Mouse (Mus musculus): ENCODE measurements around the gene Evc. TPM values are rescaled to one million over a fixed set of nuclear protein-coding genes. Genes with fewer than 3 reads are reported as not detected.

The Evc gene
- polyA plus RNA-seq, 1 experiment from 2014 or later, result 5.1 TPM

DNA sequence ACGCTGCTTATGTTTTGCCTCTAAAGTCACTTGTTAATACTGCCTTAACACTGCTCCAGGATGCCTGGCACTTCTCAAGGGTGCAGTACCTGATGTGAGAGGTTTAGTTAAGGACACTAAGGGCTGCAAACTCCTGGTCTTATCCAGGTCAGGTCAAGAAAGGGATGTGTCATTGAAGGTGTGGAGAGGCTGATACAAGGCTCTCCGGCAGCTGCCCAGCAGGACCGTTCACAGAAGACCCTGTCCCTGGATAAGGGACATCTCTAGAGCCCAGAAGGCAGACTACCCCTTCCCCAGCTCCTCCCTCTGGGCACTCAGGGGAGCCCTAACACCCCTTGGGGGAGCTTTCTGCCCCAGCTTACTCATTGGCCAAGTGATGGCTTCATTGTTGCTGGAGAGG, 1.0 kb upstream of the Evc start:
- H3K4me1 ChIP-seq (replicated peaks), result peaks cover 36% of the 10 kb centered on the region
- H3K9me3 ChIP-seq, result no peaks in the 10 kb centered on the region
- 76% methylated on average over 3 of the region's 3 CpGs for WGBS
- no peaks in the 10 kb centered on the region for H3K36me3 ChIP-seq
- ATAC-seq (ENCODE audit: low FRiP score), result peak; percentile 30; the same call in 1 of the 2 replicates
- H3K4me3 ChIP-seq, result peak overlapping the region; percentile 51
- peak overlapping the region; percentile 82 for H3K4me2 ChIP-seq
- H3K9ac ChIP-seq, result peak overlapping the region; percentile 71; the same call in 1 of the 2 replicates
- peaks cover 28% of the 10 kb centered on the region for H3K27me3 ChIP-seq
- no peak overlapping the region for H3K27ac ChIP-seq

DNA sequence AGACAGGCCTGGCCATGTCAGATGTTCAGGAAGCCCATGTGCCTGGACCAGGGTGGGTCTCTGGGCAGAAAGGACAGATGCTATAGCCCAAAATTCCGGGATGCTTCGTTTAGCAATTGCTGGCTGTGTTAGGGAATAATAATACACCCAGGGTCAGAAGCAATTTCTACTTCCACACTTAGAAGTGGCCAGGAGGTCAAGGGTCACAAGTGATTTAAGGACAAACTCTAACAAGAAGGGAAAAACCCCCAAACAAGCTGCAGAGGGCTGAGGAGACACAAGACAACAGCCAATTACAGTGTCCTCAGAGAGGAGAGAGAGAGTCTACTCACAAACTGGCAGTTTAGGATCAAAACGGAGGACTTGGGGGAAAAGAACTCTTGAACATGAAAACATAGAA, 1.6 kb downstream of the Evc start:
- ATAC-seq (ENCODE audit: low FRiP score), result no peak
- 70% methylated on average over 3 of the region's 3 CpGs for WGBS

GRCm38 (mm10) chr5:37332066-37332465, 4.6 kb downstream of the Evc start:
- no peak overlapping the region for H3K4me3 ChIP-seq
- H3K36me3 ChIP-seq, result no peaks in the 10 kb centered on the region
- H3K9ac ChIP-seq, result no peak overlapping the region
- no peak overlapping the region for H3K27ac ChIP-seq
- ATAC-seq (ENCODE audit: low FRiP score), result no peak
- H3K27me3 ChIP-seq, result peaks cover 7% of the 10 kb centered on the region
- 82% methylated on average over 4 of the region's 4 CpGs for WGBS
- peaks cover 16% of the 10 kb centered on the region for H3K4me1 ChIP-seq (replicated peaks)
- H3K9me3 ChIP-seq, result no peaks in the 10 kb centered on the region
- no peak overlapping the region for H3K4me2 ChIP-seq

More for the DNA sequence above, 1.6 kb downstream of the Evc start:
- Histone ChIP-seq H3K27ac (no peak overlapping the region), H3K36me3 (no peaks in the 10 kb centered on the region), H3K9me3 (no peaks in the 10 kb centered on the region), H3K4me1 (replicated peaks) (peaks cover 36% of the 10 kb centered on the region), H3K4me3 (no peak overlapping the region), H3K4me2 (no peak overlapping the region), H3K9ac (no peak overlapping the region), H3K27me3 (peaks cover 28% of the 10 kb centered on the region)

DNA sequence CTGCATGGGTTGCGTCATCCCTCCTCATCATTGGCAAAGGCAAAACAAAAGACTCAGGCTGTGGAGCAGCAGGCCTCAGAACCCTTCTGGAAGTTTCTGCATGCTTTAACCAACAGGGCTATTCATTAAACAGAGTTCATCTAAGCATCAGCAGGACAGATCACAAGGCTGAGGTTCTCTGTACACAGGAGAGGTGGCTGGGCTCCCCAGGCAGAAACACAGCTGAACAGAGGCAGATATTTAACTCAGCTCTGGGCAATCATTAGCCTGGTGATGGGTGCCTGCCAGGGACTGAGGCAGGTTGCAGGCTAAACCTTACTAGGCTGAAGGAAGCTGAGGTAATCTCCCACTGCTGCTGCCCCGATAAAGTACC, 5.6 kb downstream of the Evc start:
- no peak overlapping the region for H3K4me2 ChIP-seq
- H3K9me3 ChIP-seq, result no peaks in the 10 kb centered on the region
- WGBS, result 91% methylated on average over 2 of the region's 2 CpGs
- H3K27me3 ChIP-seq, result peaks cover 5% of the 10 kb centered on the region; the same call in 1 of the 2 replicates
- H3K4me3 ChIP-seq, result no peak overlapping the region
- ATAC-seq (ENCODE audit: low FRiP score), result no peak
- no peak overlapping the region for H3K27ac ChIP-seq
- H3K4me1 ChIP-seq (replicated peaks), result peaks cover 6% of the 10 kb centered on the region
- H3K9ac ChIP-seq, result no peak overlapping the region
- peaks cover 5% of the 10 kb centered on the region; the same call in 1 of the 2 replicates for H3K36me3 ChIP-seq

GRCm38 (mm10) chr5:37330449-37331132, 6.1 kb downstream of the Evc start:
- Histone ChIP-seq H3K4me3 (no peak overlapping the region), H3K4me1 (replicated peaks) (peaks cover under 1% of the 10 kb centered on the region; the same call in 1 of the 2 replicates), H3K27me3 (no peaks in the 10 kb centered on the region), H3K27ac (no peak overlapping the region), H3K4me2 (no peak overlapping the region), H3K9me3 (no peaks in the 10 kb centered on the region), H3K9ac (no peak overlapping the region), H3K36me3 (peaks cover 11% of the 10 kb centered on the region)
- ATAC-seq (ENCODE audit: low FRiP score), result no peak
- 86% methylated on average over 8 of the region's 8 CpGs for WGBS

DNA sequence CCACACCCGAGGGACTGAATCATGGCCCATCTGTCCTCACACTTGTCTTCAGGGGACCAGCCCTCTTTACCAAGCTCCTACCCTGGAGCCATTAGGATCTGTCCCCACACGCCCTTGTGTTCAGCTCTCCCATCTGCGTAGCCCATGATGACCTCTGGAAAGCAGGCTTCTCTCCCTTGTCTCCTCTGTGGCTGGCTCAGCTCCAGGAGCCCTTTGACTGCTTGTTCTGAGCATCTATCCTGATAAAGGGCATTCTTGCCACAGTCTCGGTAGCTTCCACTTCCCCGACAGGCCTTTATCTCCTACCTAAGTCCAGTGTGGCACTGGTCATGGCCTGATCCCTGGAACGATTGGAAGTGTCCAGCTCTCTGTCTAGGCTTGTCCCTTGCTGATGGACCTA, 10.0 kb downstream of the Evc start:
- H3K27ac ChIP-seq, result no peak overlapping the region
- no peak overlapping the region for H3K4me2 ChIP-seq
- no peaks in the 10 kb centered on the region for H3K4me1 ChIP-seq (replicated peaks)
- ATAC-seq (ENCODE audit: low FRiP score), result no peak
- H3K9ac ChIP-seq, result no peak overlapping the region
- peaks cover 29% of the 10 kb centered on the region for H3K36me3 ChIP-seq
- H3K27me3 ChIP-seq, result no peaks in the 10 kb centered on the region
- no peaks in the 10 kb centered on the region for H3K9me3 ChIP-seq
- WGBS, result 88% methylated on average over 6 of the region's 6 CpGs
- no peak overlapping the region for H3K4me3 ChIP-seq

DNA sequence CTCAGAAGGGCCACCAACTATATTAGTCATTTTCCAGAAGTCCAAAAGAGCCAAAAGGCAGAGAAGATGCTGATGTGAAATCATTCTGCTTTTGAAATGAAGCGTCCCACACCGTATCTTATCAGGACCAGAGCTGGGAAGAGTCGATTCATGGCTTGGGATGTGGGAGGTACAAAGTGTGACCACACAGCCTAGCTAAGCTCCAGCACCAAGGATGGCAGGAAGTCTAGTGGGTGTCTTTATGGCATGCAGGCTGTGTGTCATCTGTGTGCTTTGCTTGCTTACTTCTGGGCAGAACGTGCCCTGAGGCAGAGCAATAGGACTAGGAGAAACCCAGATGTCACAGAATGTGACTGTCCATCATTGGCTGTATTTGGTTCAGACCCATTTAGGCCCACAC, 15.9 kb downstream of the Evc start:
- no peaks in the 10 kb centered on the region for H3K4me1 ChIP-seq (replicated peaks)
- H3K9ac ChIP-seq, result no peak overlapping the region
- WGBS, result 92% methylated on average over 4 of the region's 4 CpGs
- H3K27me3 ChIP-seq, result no peaks in the 10 kb centered on the region
- H3K27ac ChIP-seq, result no peak overlapping the region
- peaks cover 41% of the 10 kb centered on the region for H3K36me3 ChIP-seq
- H3K4me3 ChIP-seq, result no peak overlapping the region
- ATAC-seq (ENCODE audit: low FRiP score), result no peak
- H3K9me3 ChIP-seq, result peaks cover 6% of the 10 kb centered on the region; the same call in 1 of the 2 replicates
- H3K4me2 ChIP-seq, result no peak overlapping the region

DNA sequence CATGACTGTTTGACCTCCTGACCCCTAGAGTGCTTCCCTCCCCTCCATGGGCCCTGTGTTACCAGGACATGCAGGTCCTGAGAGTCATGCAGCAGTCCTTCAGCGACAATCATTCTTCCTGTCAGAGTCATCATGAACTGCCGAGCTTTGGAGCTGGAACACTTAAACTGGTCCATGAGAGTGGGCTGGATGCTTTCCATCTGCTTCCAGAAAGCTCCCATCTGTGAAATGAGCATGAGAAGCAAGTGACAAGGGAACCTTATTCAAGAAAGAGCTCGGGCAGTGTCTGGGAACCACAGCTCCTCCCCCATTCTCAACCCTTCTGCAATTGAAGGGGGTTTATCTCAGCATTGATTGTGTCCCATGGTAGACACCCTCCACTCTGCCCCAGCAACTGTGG, 16.5 kb downstream of the Evc start:
- WGBS, result 77% methylated on average over 3 of the region's 3 CpGs
- H3K36me3 ChIP-seq, result peaks cover 41% of the 10 kb centered on the region

GRCm38 (mm10) chr5:37318715-37319114, 18.0 kb downstream of the Evc start:
- Histone ChIP-seq H3K27ac (no peak overlapping the region), H3K4me3 (no peak overlapping the region), H3K9me3 (peaks cover 21% of the 10 kb centered on the region), H3K27me3 (no peaks in the 10 kb centered on the region), H3K36me3 (peaks cover 49% of the 10 kb centered on the region), H3K4me2 (no peak overlapping the region), H3K9ac (no peak overlapping the region), H3K4me1 (replicated peaks) (no peaks in the 10 kb centered on the region)
- no peak for ATAC-seq (ENCODE audit: low FRiP score)
- 93% methylated on average over 6 of the region's 6 CpGs for WGBS

More for the DNA sequence above, 16.5 kb downstream of the Evc start:
- no peak overlapping the region for H3K9ac ChIP-seq
- no peak for ATAC-seq (ENCODE audit: low FRiP score)
- H3K27me3 ChIP-seq, result no peaks in the 10 kb centered on the region
- H3K4me2 ChIP-seq, result no peak overlapping the region
- no peak overlapping the region for H3K27ac ChIP-seq
- H3K4me1 ChIP-seq (replicated peaks), result no peaks in the 10 kb centered on the region
- H3K9me3 ChIP-seq, result peaks cover 12% of the 10 kb centered on the region; the same call in 1 of the 2 replicates
- no peak overlapping the region for H3K4me3 ChIP-seq

DNA sequence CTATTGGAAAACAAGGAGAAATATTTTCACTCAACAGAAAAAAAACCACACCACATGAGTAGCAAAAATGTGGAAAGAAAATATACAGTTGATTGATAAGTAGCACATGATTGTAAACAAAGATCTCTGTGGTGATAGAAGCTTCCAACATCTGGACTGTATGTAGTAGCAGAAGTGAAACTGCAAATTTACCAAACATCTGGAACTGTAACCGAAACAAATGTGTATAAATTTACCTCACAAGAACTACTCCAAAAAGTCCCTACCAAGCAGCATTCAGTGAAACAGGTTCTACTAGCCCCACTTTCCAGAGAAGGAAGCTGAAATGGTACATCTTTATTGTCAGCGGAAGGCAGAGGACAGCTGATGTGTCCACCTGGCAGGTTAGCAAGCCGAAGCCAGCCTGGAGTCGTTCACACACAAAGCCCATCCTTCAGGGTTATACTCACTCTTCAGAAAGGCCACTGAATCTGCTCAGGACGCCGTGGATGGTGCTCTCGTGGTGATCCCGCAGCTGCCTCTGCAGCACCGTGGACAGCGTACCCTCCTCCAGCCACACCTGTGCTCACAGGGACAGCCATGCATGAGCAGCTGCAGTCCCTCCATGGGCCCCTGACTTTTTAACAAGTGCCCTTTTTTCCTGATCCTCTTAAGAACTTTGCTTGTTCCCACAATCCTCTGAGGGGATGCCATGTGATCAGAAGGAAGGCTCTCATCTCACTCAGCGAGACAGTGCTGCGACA, 23.5 kb downstream of the Evc start:
- Histone ChIP-seq H3K27me3 (no peaks in the 10 kb centered on the region), H3K4me2 (no peak overlapping the region), H3K9me3 (peaks cover 21% of the 10 kb centered on the region), H3K27ac (no peak overlapping the region), H3K4me1 (replicated peaks) (no peaks in the 10 kb centered on the region), H3K9ac (no peak overlapping the region), H3K36me3 (peaks cover 38% of the 10 kb centered on the region), H3K4me3 (no peak overlapping the region)
- 93% methylated on average over 12 of the region's 12 CpGs for WGBS
- ATAC-seq (ENCODE audit: low FRiP score), result no peak

DNA sequence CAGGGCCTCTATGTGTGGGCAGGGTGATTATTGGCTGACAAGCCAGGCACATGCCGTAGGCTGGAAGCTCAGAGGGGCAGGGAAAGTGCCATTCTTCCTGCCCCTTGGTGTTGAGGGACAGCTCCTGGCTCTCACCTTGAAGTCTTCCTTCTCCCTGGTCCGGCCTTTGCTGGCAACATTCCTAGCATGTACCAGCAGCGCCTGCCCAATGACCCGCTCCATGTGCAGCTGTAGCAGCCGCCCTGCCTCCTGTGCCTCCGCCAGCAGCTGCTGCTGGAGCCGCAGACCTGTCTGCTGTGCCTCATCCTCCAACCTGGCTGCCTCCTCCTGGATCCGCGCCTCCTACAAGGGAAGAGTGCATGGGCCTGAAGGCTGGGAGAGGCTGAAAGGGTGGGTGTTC, 26.7 kb downstream of the Evc start:
- 92% methylated on average over 9 of the region's 9 CpGs for whole genome bisulfite sequencing
- no peak overlapping the region for H3K27ac ChIP-seq
- ATAC-seq (ENCODE audit: low FRiP score), result no peak
- H3K27me3 ChIP-seq, result no peaks in the 10 kb centered on the region
- H3K36me3 ChIP-seq, result peaks cover 13% of the 10 kb centered on the region
- H3K4me1 ChIP-seq (replicated peaks), result no peaks in the 10 kb centered on the region
- H3K4me2 ChIP-seq, result no peak overlapping the region
- no peak overlapping the region for H3K4me3 ChIP-seq
- H3K9ac ChIP-seq, result no peak overlapping the region
- peaks cover 7% of the 10 kb centered on the region for H3K9me3 ChIP-seq

DNA sequence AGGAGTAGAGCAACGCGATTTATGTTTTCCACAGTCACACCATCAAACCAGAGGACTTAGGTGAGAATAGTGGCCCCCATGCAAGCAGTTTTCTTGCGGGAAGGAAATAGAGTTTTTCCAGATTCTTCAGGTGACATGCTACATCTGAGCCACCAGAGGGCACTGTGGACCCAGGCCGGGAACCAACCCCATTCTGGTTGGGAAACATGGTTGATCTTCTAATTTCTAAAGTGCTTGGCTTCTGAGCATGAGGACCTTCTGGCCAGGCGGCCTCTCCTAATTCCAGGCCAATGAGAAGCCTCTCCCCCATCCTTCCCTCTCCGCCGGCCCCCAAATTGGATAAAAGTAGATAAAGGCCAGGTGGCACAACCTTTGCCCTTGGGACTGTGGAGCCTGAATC, 38.3 kb downstream of the Evc start:
- Histone ChIP-seq H3K27ac (no peak overlapping the region), H3K9ac (no peak overlapping the region), H3K4me3 (no peak overlapping the region), H3K27me3 (no peaks in the 10 kb centered on the region), H3K9me3 (no peaks in the 10 kb centered on the region), H3K36me3 (no peaks in the 10 kb centered on the region), H3K4me1 (replicated peaks) (no peaks in the 10 kb centered on the region), H3K4me2 (no peak overlapping the region)
- 38% methylated on average over 7 of the region's 7 CpGs for WGBS
- no peak for ATAC-seq (ENCODE audit: low FRiP score)

GRCm38 (mm10) chr5:37296717-37297116, 40.0 kb downstream of the Evc start:
- peaks cover 14% of the 10 kb centered on the region for H3K36me3 ChIP-seq
- no peak overlapping the region for H3K27ac ChIP-seq
- H3K9ac ChIP-seq, result no peak overlapping the region; the same call in 1 of the 2 replicates
- H3K27me3 ChIP-seq, result no peaks in the 10 kb centered on the region
- no peak overlapping the region for H3K4me3 ChIP-seq
- no peaks in the 10 kb centered on the region for H3K4me1 ChIP-seq (replicated peaks)
- ATAC-seq (ENCODE audit: low FRiP score), result no peak
- no peaks in the 10 kb centered on the region for H3K9me3 ChIP-seq
- 83% methylated on average over 10 of the region's 10 CpGs for WGBS
- H3K4me2 ChIP-seq, result no peak overlapping the region
